Mouse (Mus musculus): ENCODE measurements at regions not wholly inside any gene's neighbourhood (a gene's known extent, or its start where the extent isn't known, plus 50 kb on each side); places are given as distances from the start of the nearest gene placed in this dataset.

GRCm38 (mm10) chr2:3864872-3865271, 152.6 kb upstream of the Frmd4a start:
- TF ChIP-seq POLR2A (IDR thresholded peaks at IDR 0.05; ENCODE audit: low read depth, low read length) (no peak), UBTF (IDR thresholded peaks at IDR 0.05; ENCODE audit: low read depth, low read length) (no peak), EP300 (IDR thresholded peaks at IDR 0.05; ENCODE audit: low read length) (no peak), CTCF (conservative IDR thresholded peaks at IDR 0.05 in 1 of 2, IDR thresholded peaks at IDR 0.05 in 1 of 2; ENCODE audit: low read depth in 2 of 2, low read length in 2 of 2) (no peak)

Data from CH12.LX (cell line).